In genomic region chr10:17725644-17726372, GRCm38 (mm10) we compare ENCODE assay signal across 8 mouse cellular contexts. TPM values are rescaled to one million over a fixed set of nuclear protein-coding genes. Genes with fewer than 3 reads are reported as not detected.
DNase-seq lines count a peak whose midpoint lies in the region; ATAC-seq and TF ChIP-seq lines count a peak whose summit lies in the region.

No protein-coding gene starts in this region.

- no peak for TF ChIP-seq POLR2A in embryonic fibroblast, embryonic 13.5 days (IDR thresholded peaks at IDR 0.05; ENCODE audit: low read depth, low read length)
- no peak for TF ChIP-seq POLR2A in myocyte (IDR thresholded peaks at IDR 0.05; ENCODE audit: insufficient read length, low read depth)

- ATAC-seq in kidney, embryonic 14.5 days (ENCODE audit: low FRiP score, low TSS enrichment), result no peak

- no peak for TF ChIP-seq CTCF in embryonic fibroblast, embryonic 13.5 days (IDR thresholded peaks at IDR 0.05; ENCODE audit: borderline replicate concordance, insufficient read depth, low read length)

- no peaks in the 10 kb centered on the region for H3K27me3 ChIP-seq in kidney, embryonic 14.5 days (ENCODE audit: control insufficient read depth, insufficient read depth, low read length)
- H3K27me3 ChIP-seq in myocyte (ENCODE audit: control insufficient read depth, insufficient read depth, insufficient read length), result no peaks in the 10 kb centered on the region

- peaks cover 31% of the 10 kb centered on the region for H3K79me2 ChIP-seq in myocyte (ENCODE audit: control insufficient read depth, insufficient read depth)

- H3K4me1 ChIP-seq in embryonic fibroblast, embryonic 13.5 days (ENCODE audit: control insufficient read depth, insufficient read depth, low read length), result peaks cover 13% of the 10 kb centered on the region
- peaks cover 15% of the 10 kb centered on the region; the same call in 1 of the 2 replicates for H3K4me1 ChIP-seq in kidney, embryonic 14.5 days (ENCODE audit: control insufficient read depth, insufficient read depth, low read length)

- peak overlapping the region; percentile 60 for H3K4me3 ChIP-seq in embryonic fibroblast, embryonic 13.5 days (ENCODE audit: insufficient read depth, low read length)
- peak overlapping the region; percentile 95 for H3K4me3 ChIP-seq in kidney, embryonic 14.5 days (ENCODE audit: low read length)
- H3K4me3 ChIP-seq in myocyte, result peak overlapping the region; percentile 78

- peak overlapping the region; percentile 53; the same call in 1 of the 2 replicates for H3K27ac ChIP-seq in embryonic fibroblast, embryonic 13.5 days (ENCODE audit: insufficient read depth, low read length)
- 0 out of 2 replicates have a peak overlapping the region, but pooled peaks have one; percentile 14 for H3K27ac ChIP-seq in kidney, embryonic 14.5 days (ENCODE audit: low read depth, low read length)

- H3K9ac ChIP-seq in kidney, embryonic 14.5 days (ENCODE audit: low read depth, low read length), result peak overlapping the region; percentile 14; the same call in 1 of the 2 replicates

- intact Hi-C loops in left cerebral cortex, postnatal 25 days (cut with DNase I), result loop anchor here (10.0 kb wide), 2 partner anchors 1201 to 1551 kb away; no protein-coding TSS in a partner anchor
- intact Hi-C loops in gastrocnemius, postnatal 36 days (cut with DNase I), result loop anchor here (10.0 kb wide), 3 partner anchors 361 to 1171 kb away; no protein-coding TSS in a partner anchor
- intact Hi-C loops in left cerebral cortex, postnatal 4 days (cut with DNase I), result loop anchor here (10.0 kb wide), 3 partner anchors 301 to 1901 kb away; no protein-coding TSS in a partner anchor

- H3K36me3 ChIP-seq in kidney, embryonic 14.5 days (ENCODE audit: control insufficient read depth, insufficient read depth, low read length), result no peaks in the 10 kb centered on the region; the same call in 1 of the 2 replicates
- peaks cover 7% of the 10 kb centered on the region for H3K36me3 ChIP-seq in myocyte (ENCODE audit: control insufficient read depth, insufficient read depth)

- H3ac ChIP-seq in myocyte (ENCODE audit: control insufficient read depth, insufficient read length), result no peak overlapping the region

- H3K9me3 ChIP-seq in kidney, embryonic 14.5 days (ENCODE audit: control insufficient read depth, low read length), result no peaks in the 10 kb centered on the region

- DNase-seq in left cerebral cortex, postnatal 25 days (ENCODE audit: low spot score in 2 of 2), result peak; percentile 6 to 18
- no peak for DNase-seq in left cerebral cortex, adult 8-10 months (ENCODE audit: low spot score in 2 of 2)
- DNase-seq in layer of hippocampus, adult 9-11 months, result no peak
- DNase-seq in gastrocnemius, postnatal 36 days, result no peak
- no peak for DNase-seq in left cerebral cortex, postnatal 4 days

- peak overlapping the region; percentile 65 for H3K4me2 ChIP-seq in kidney, embryonic 14.5 days (replicated peaks; ENCODE audit: low read depth, low read length)
- peak overlapping the region; percentile 82 for H3K4me2 ChIP-seq in myocyte (ENCODE audit: low read depth)

- 32% methylated on average over 7 of the region's 7 CpGs for WGBS in kidney, embryonic 14.5 days

TF ChIP-seq in myocyte, 11 proteins besides CTCF, POLR2A, EP300 and RAD21:
- no peak for TF ChIP-seq TCF3 (IDR thresholded peaks at IDR 0.05; ENCODE audit: insufficient read length, low read depth)
- peak; percentile 44 for TF ChIP-seq POLR2AphosphoS2 (IDR thresholded peaks at IDR 0.05; ENCODE audit: insufficient read length, low read depth)
- TF ChIP-seq MYOD1 (IDR thresholded peaks at IDR 0.05; ENCODE audit: control insufficient read depth in 1 of 3, insufficient read length in 2 of 3, low read depth in 2 of 3), result no peak
- no peak for TF ChIP-seq CEBPB (IDR thresholded peaks at IDR 0.05; ENCODE audit: insufficient read depth, poor library complexity, severe bottlenecking)
- TF ChIP-seq MAX (IDR thresholded peaks at IDR 0.05; ENCODE audit: low read depth), result no peak
- TF ChIP-seq MYOG (IDR thresholded peaks at IDR 0.05; ENCODE audit: control insufficient read depth in 1 of 3, insufficient read depth in 1 of 3, insufficient read length in 2 of 3, low read depth in 2 of 3), result no peak
- no peak for TF ChIP-seq REST (IDR thresholded peaks at IDR 0.05; ENCODE audit: insufficient read depth, insufficient read length)
- TF ChIP-seq TCF12 (IDR thresholded peaks at IDR 0.05; ENCODE audit: insufficient read depth, poor library complexity, severe bottlenecking), result no peak

RNA-seq across cellular contexts. Expression of gene Cited2, which starts 2.8 kb away (rescaled TPM):
- 10 to 100 TPM; 45.0 to 49.2 TPM for total RNA-seq in left cerebral cortex, postnatal 25 days (2021)
- 10 to 100 TPM; 32.2 to 35.6 (median 33.9) TPM for total RNA-seq in left cerebral cortex, adult 8-10 months (2022)
- 57.1 and 90.2 TPM in 2 replicates for polyA plus RNA-seq in embryonic fibroblast, embryonic 13.5 days (2011; ENCODE audit: insufficient read length, low read depth, missing spikeins)
- polyA plus RNA-seq in kidney, embryonic 14.5 days (2014; fragmentation: Nextera tagmentation; extraction: Ambion mirVana), result 76.0 and 83.5 TPM in 2 replicates
- 70.4 TPM for polyA plus RNA-seq in myocyte (2012; fragmentation: generic; extraction: Trizol)
- 10 to 100 TPM; 45.9 to 51.3 TPM for total RNA-seq in gastrocnemius, postnatal 36 days (2021)
- total RNA-seq in left cerebral cortex, postnatal 4 days (2021), result 10 to 100 TPM; 41.9 to 48.3 TPM

Comparison
In these comparisons a context has a peak if more than half of its experiments do, and no peak if none do; other contexts are left out.
1. DNase-seq: peak in left cerebral cortex, postnatal 25 days (2 of 2); none in left cerebral cortex, adult 8-10 months (0 of 2), layer of hippocampus, adult 9-11 months (single experiment), gastrocnemius, postnatal 36 days (0 of 2) and left cerebral cortex, postnatal 4 days (single experiment).
2. Peak in every context shown above with its lines, with median percentiles within 50 percentile points of each other: H3K4me3 ChIP-seq.